Mouse (Mus musculus) G1E (cell line): ENCODE data around the gene Klf11. TPM values are rescaled to one million over a fixed set of nuclear protein-coding genes. Genes with fewer than 3 reads are reported as not detected.
A peak's percentile ranks its signal among the peaks of the same experiment; 100 is the strongest.
"Not testable (repeated sequence)": the region's sequence is repeated elsewhere in the genome, so short reads cannot be mapped to it uniquely, and the experiment has no call there.

Source experiments
- ATAC-seq: 2 replicates; pipeline ENCODE4 v1.8.0; 2016; ENCODE audit warnings: mild to moderate bottlenecking; ENCODE audit not compliant: insufficient number of reproducible peaks, poor library complexity, low FRiP score, severe bottlenecking; ENCODE audit errors: extremely low read depth
- DNase-seq: peaks from one replicate; pipeline ENCODE4 v3.0.0; 2012; ENCODE audit warnings: low spot score
- H3K27me3 ChIP-seq: 2 replicates; pipeline ENCODE4 v1.6.1; 2012; ENCODE audit warnings: mild to moderate bottlenecking, low read length, inconsistent platforms; ENCODE audit not compliant: insufficient read depth
- H3K36me3 ChIP-seq: replicated peaks from 2 replicates; pipeline ENCODE3; 2012; ENCODE audit warnings: mild to moderate bottlenecking, inconsistent platforms
- H3K4me1 ChIP-seq: 2 replicates; pipeline ENCODE4 v1.6.1; 2012; ENCODE audit warnings: low read depth, low read length, inconsistent platforms, mixed read lengths; ENCODE audit not compliant: insufficient read depth
- H3K4me3 ChIP-seq: 2 replicates; pipeline ENCODE4 v1.5.1; 2012; ENCODE audit warnings: low read depth, mild to moderate bottlenecking, inconsistent platforms, low read length, moderate library complexity, mixed read lengths
- H3K9me3 ChIP-seq: replicated peaks from 2 replicates; pipeline ENCODE4 v1.6.1; 2012; ENCODE audit warnings: inconsistent platforms
- CTCF ChIP-seq: IDR thresholded peaks from 2 replicates; pipeline ENCODE4 v1.5.1; 2012; ENCODE audit warnings: low read depth, low read length, inconsistent platforms, mixed read lengths
- GATA1 ChIP-seq: IDR thresholded peaks from 2 replicates; pipeline ENCODE4 v1.6.1; 2012; ENCODE audit warnings: borderline replicate concordance, low read length, inconsistent platforms, mixed read lengths
- GATA2 ChIP-seq: IDR thresholded peaks from 2 replicates; pipeline ENCODE4 v1.6.1; 2012; ENCODE audit warnings: low read depth, low read length, inconsistent platforms, borderline replicate concordance
- POLR2AphosphoS5 ChIP-seq: IDR thresholded peaks from 2 replicates; pipeline ENCODE4 v1.6.1; 2012; ENCODE audit warnings: low read depth, low read length, inconsistent platforms; ENCODE audit not compliant: insufficient replicate concordance
- TAL1 ChIP-seq: conservative IDR thresholded peaks from 2 replicates; pipeline ENCODE4 v1.6.1; 2012; ENCODE audit warnings: low read depth, low read length, inconsistent platforms, mixed read lengths
- polyA plus RNA-seq: library from polyadenylated mRNA; stranded (reverse); fragments of >175 nt; gene quantifications from 2 replicates; pipeline ENCODE4 v1.2.3, GENCODE M21; 2012
- total RNA-seq, 2 experiments: library from RNA; stranded (forward) in 1 of 2; stranded (reverse) in 1 of 2; fragments of 200-1000 nt in 1 of 2; fragments of >200 nt in 1 of 2; fragmentation: Nextera tagmentation in 1 of 2; gene quantifications; 2 replicates each; pipeline ENCODE4 v1.2.3; 2014 to 2017

Gene Klf11
- total and polyA plus RNA-seq, 3 experiments = 7.0 to 17.4 (median 16.0) TPM

DNA sequence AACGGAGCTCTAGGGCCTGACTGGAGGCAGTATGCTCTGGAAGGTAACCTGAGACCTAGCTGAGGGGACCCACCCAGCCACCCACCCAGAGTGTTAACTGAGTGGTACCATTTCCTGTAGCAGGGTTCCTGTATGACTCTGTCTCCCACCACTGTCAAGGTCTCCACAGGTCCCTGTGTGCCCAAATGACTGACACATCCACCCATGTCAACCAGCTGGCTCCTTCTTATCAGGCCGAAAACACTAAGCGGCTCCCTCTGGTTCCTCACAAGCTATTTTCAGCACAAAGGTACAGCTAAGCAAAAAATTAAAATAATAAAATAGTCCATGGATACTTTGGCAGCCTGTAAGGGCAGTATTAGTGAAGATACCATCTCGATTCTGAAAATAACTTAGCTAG, 16.9 kb upstream of the Klf11 start:
- Histone ChIP-seq H3K4me3 (no peak overlapping the region), H3K9me3 (no peaks in the 10 kb centered on the region), H3K4me1 (peaks cover 59% of the 10 kb centered on the region), H3K36me3 (no peaks in the 10 kb centered on the region), H3K27me3 (no peaks in the 10 kb centered on the region)
- ATAC-seq (no peak), DNase-seq (no peak)
- no peak for TF ChIP-seq POLR2AphosphoS5
- TF ChIP-seq GATA1 = no peak
- TF ChIP-seq TAL1 = no peak
- no peak for TF ChIP-seq GATA2
- no peak for TF ChIP-seq CTCF

DNA sequence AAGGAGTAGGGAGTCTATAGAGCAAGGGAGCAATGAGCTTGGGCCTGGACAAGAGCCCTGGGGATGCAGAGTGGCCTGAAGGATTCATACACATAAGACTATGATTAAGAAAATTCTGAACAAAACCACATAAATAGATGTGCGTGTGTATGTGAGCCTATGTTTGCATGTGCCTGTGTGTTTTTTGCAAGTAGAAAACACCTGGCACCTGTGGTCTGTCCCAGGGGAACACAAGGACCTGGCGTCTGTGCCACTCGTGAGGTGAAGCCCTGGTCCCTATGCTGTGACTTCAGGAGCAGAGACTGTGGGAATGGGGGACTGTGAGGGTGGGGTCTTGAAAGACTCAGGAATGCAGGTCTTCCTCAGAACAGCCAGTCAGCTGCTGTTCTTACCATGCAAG, 16.4 kb upstream of the Klf11 start:
- no peaks in the 10 kb centered on the region for H3K36me3 ChIP-seq
- no peaks in the 10 kb centered on the region for H3K9me3 ChIP-seq
- no peak overlapping the region for H3K4me3 ChIP-seq
- H3K27me3 ChIP-seq = no peaks in the 10 kb centered on the region
- DNase-seq = no peak
- peaks cover 59% of the 10 kb centered on the region for H3K4me1 ChIP-seq
- TF ChIP-seq TAL1 = no peak
- no peak for TF ChIP-seq CTCF
- TF ChIP-seq POLR2AphosphoS5 = no peak
- TF ChIP-seq GATA1 = no peak
- TF ChIP-seq GATA2 = no peak
- no peak for ATAC-seq

- not testable (repeated sequence) for H3K4me3 ChIP-seq, ATAC-seq, DNase-seq, H3K27me3 ChIP-seq, H3K36me3 ChIP-seq, H3K9me3 ChIP-seq
- H3K4me1 ChIP-seq = peaks cover 54% of the 10 kb centered on the region
Measured at GRCm38 (mm10) chr12:24638787-24639186, 12.3 kb upstream of the Klf11 start.

DNA sequence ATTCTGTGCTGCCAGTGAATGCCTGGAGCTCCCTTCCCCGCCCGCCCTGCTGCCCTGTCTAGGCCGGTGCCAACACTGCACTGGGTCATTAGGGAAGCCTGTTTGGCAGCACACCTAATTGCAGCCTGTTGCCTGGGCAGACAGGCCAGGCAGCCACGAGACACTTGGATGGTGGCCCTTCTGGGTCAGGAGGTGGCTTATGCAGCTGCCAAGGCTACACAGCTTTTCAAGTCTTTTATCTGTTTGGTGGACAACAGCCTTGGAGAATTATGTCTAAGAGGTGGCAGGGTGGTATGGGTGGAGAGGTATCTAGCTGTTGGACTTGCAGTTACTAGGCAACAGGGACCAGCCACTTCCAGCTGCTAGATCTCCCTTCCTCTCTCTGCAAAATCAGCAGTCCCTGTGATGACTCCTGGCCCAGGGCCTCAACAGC, 8.7 kb upstream of the Klf11 start:
- Histone ChIP-seq H3K9me3 (no peaks in the 10 kb centered on the region), H3K27me3 (no peaks in the 10 kb centered on the region), H3K36me3 (no peaks in the 10 kb centered on the region), H3K4me3 (peak overlapping the region; percentile 25; the same call in 1 of the 2 replicates), H3K4me1 (peaks cover 71% of the 10 kb centered on the region)
- TF ChIP-seq TAL1 (no peak), GATA1 (no peak), GATA2 (no peak), CTCF (no peak), POLR2AphosphoS5 (no peak)
- no peak for ATAC-seq
- no peak for DNase-seq

DNA sequence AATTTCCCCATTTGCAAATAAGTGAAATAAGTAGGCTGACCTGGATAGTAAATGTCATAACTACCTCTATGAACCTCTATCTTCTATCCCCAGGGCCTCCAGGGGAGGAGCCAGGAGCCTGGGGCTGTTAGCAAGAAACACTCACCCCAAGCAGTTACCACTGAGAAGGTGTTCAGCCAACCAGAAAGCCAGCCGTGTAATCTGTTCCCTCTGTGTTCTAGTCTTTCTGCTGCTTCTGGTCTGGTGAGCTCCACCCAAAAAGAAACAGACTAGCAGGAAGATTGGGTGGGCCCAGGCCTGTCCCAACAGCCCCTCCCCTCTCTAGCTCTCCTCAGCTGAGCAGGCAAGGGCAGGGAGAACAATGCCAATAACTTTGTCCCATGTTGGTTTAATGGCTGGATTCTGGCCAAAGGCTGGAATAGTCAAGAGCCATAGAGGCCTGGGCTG, 6.9 kb upstream of the Klf11 start:
- ATAC-seq (peak; percentile 84), DNase-seq (peak; percentile 95)
- no peaks in the 10 kb centered on the region for H3K27me3 ChIP-seq
- peaks cover 84% of the 10 kb centered on the region for H3K4me1 ChIP-seq
- no peaks in the 10 kb centered on the region for H3K36me3 ChIP-seq
- peak; percentile 74 for TF ChIP-seq TAL1
- TF ChIP-seq GATA2 = no peak
- H3K9me3 ChIP-seq = no peaks in the 10 kb centered on the region
- peak overlapping the region; percentile 34; the same call in 1 of the 2 replicates for H3K4me3 ChIP-seq

DNA sequence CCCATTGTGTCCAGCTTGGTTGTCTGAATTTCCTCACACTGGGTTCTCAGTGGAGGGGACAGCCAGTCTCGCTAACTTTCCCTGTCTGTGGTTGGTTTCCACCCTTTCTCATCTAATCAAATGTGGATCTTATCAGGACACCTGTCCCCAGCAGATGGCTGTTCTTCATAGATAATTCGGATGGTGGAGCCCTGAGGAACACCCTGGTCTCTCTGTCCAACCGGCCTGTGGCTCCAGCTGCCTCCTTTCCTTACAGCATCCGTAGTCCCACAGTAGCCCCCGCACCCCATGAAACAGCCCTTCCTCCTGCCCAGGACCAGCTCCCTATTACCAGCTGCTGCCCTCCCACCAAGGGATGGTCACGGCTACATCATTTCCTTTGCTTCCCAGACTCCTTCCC, 5.2 kb upstream of the Klf11 start:
- Histone ChIP-seq H3K36me3 (no peaks in the 10 kb centered on the region), H3K9me3 (no peaks in the 10 kb centered on the region), H3K4me3 (peak overlapping the region; percentile 56; the same call in 1 of the 2 replicates), H3K27me3 (no peaks in the 10 kb centered on the region), H3K4me1 (peaks cover 90% of the 10 kb centered on the region)
- ATAC-seq (peak; percentile 51), DNase-seq (peak; percentile 57)
- TF ChIP-seq TAL1 = peak; percentile 90
- peak; percentile 24; the same call in 1 of the 2 replicates for TF ChIP-seq GATA2
- no peak for TF ChIP-seq POLR2AphosphoS5

GRCm38 (mm10) chr12:24648094-24648493, 3.0 kb upstream of the Klf11 start:
- peaks cover 83% of the 10 kb centered on the region for H3K4me1 ChIP-seq
- TF ChIP-seq POLR2AphosphoS5 = no peak
- no peak for ATAC-seq
- H3K4me3 ChIP-seq = no peak overlapping the region
- no peaks in the 10 kb centered on the region for H3K9me3 ChIP-seq
- DNase-seq = no peak
- no peaks in the 10 kb centered on the region for H3K27me3 ChIP-seq
- peaks cover 5% of the 10 kb centered on the region for H3K36me3 ChIP-seq
